Comparison of ENCODE assay signal across 7 mouse cellular contexts in the genomic region with DNA sequence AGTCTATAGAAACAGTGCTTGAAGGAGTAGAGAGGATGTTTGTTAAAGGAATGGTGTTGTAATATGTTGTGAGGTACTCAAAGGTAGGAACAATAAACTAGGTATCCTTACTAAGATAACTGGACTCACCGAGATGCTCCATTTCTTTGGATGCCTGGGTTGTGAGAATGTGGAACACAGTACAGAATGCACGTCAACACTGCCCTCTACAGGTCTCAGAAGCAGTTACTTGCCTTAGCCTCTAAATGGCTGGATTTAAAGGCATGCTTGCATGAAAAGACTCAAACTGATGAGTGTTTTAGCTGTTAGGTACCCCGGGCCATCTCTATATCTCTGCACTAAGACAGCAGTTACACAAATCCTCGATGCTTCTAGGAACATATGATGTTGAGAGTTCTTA.
DNase-seq lines count a peak whose midpoint lies in the region; ATAC-seq and TF ChIP-seq lines count a peak whose summit lies in the region.

No protein-coding gene starts in this region.

- no peaks in the 10 kb centered on the region for H3K4me1 ChIP-seq in MEL (ENCODE audit: control insufficient read depth in 1 of 2, insufficient read depth in 2 of 2, low read length in 2 of 2)
- no peaks in the 10 kb centered on the region for H3K4me1 ChIP-seq in embryonic facial prominence, embryonic 11.5 days (ENCODE audit: control insufficient read depth, insufficient read depth, low read length)

- peak; percentile 3 for DNase-seq in MEL (ENCODE audit: low read depth, low spot score)
- DNase-seq in adrenal gland, postnatal 25 days: peak; percentile 53
- peak; percentile 87 for DNase-seq in embryonic facial prominence, embryonic 11.5 days (ENCODE audit: low spot score)
- DNase-seq in heart, postnatal 4 days: peak; percentile 70
- DNase-seq in layer of hippocampus, adult 2 months (ENCODE audit: low spot score in 2 of 2): peak; percentile 69 to 72
- DNase-seq in lung, postnatal 14 days: peak; percentile 71
- peak; percentile 65 for DNase-seq in right cerebral cortex, adult 18-20 months

- no peaks in the 10 kb centered on the region for H3K36me3 ChIP-seq in MEL (ENCODE audit: control insufficient read depth in 1 of 2, insufficient read depth in 2 of 2, low read length in 2 of 2)
- H3K36me3 ChIP-seq in embryonic facial prominence, embryonic 11.5 days (replicated peaks; ENCODE audit: control insufficient read depth, insufficient read depth, low read depth, low read length): no peaks in the 10 kb centered on the region

- no peak overlapping the region for H3K4me3 ChIP-seq in MEL (ENCODE audit: control insufficient read depth in 1 of 2, insufficient read depth in 1 of 2, low read depth in 2 of 2, low read length in 2 of 2)
- no peak overlapping the region for H3K4me3 ChIP-seq in embryonic facial prominence, embryonic 11.5 days (ENCODE audit: low read depth, low read length)
- no peak overlapping the region for H3K4me3 ChIP-seq in layer of hippocampus, adult 2 months

- TF ChIP-seq RAD21 in MEL (IDR thresholded peaks at IDR 0.05; ENCODE audit: low read depth, low read length): no peak; the same call in 1 of the 2 replicates

- TF ChIP-seq POLR2A in MEL (IDR thresholded peaks at IDR 0.05; ENCODE audit: control insufficient read depth in 1 of 2, insufficient read depth in 1 of 2, low read depth in 1 of 2, low read length in 2 of 2, poor library complexity in 1 of 2): no peak

- H3K4me2 ChIP-seq in embryonic facial prominence, embryonic 11.5 days (ENCODE audit: low read depth, low read length): no peak overlapping the region

- TF ChIP-seq CTCF in MEL (IDR thresholded peaks at IDR 0.05 in 2 of 3, conservative IDR thresholded peaks at IDR 0.05 in 1 of 3; ENCODE audit: control insufficient read depth in 1 of 3, insufficient read depth in 1 of 3, low read depth in 2 of 3, low read length in 3 of 3, poor library complexity in 1 of 3, severe bottlenecking in 1 of 3): peak in 1 of 3 experiments; percentile 19; a peak in 1 of 6 replicates
- TF ChIP-seq CTCF in layer of hippocampus, adult 2 months (conservative IDR thresholded peaks at IDR 0.05): peak; percentile 95

- H3K9me3 ChIP-seq in MEL (replicated peaks; ENCODE audit: insufficient read depth, low read length): no peaks in the 10 kb centered on the region
- H3K9me3 ChIP-seq in embryonic facial prominence, embryonic 11.5 days (replicated peaks; ENCODE audit: control insufficient read depth, low read length): no peaks in the 10 kb centered on the region

- peak; percentile 73; the same call in 1 of the 2 replicates for ATAC-seq in embryonic facial prominence, embryonic 11.5 days (replicated peaks; ENCODE audit: insufficient number of reproducible peaks, low FRiP score, low TSS enrichment, low read depth)

- no peak overlapping the region for H3K27ac ChIP-seq in MEL (ENCODE audit: control insufficient read depth, low read depth, low read length)
- no peak overlapping the region for H3K27ac ChIP-seq in embryonic facial prominence, embryonic 11.5 days (replicated peaks; ENCODE audit: low read depth, low read length)
- H3K27ac ChIP-seq in layer of hippocampus, adult 2 months: no peak overlapping the region

- no peak for TF ChIP-seq EP300 in MEL (IDR thresholded peaks at IDR 0.05; ENCODE audit: low read depth in 1 of 2, low read length in 2 of 2)

- 21% methylated on average over 4 of the region's 4 CpGs for WGBS in embryonic facial prominence, embryonic 11.5 days

- H3K79me2 ChIP-seq in MEL (ENCODE audit: control insufficient read depth, insufficient read depth, low read length, poor library complexity): no peaks in the 10 kb centered on the region

- no peaks in the 10 kb centered on the region for H3K27me3 ChIP-seq in MEL (ENCODE audit: control insufficient read depth in 1 of 2, insufficient read depth in 2 of 2, low read length in 2 of 2)
- no peaks in the 10 kb centered on the region for H3K27me3 ChIP-seq in embryonic facial prominence, embryonic 11.5 days (ENCODE audit: control insufficient read depth, insufficient read depth, low read length)

- no peak overlapping the region for H3K9ac ChIP-seq in MEL (ENCODE audit: control insufficient read depth, low read depth, low read length, poor library complexity, severe bottlenecking)
- no peak overlapping the region for H3K9ac ChIP-seq in embryonic facial prominence, embryonic 11.5 days (replicated peaks; ENCODE audit: low read length)

TF ChIP-seq in MEL, 35 proteins besides CTCF, POLR2A, EP300 and RAD21:
- no peak for TF ChIP-seq ZC3H11A (IDR thresholded peaks at IDR 0.05; ENCODE audit: low read depth, low read length)

Comparison
In these comparisons a context has a peak if more than half of its experiments do, and no peak if none do; other contexts are left out.
1. DNase-seq: peak in every context shown above with its lines; median percentile 87 in embryonic facial prominence, embryonic 11.5 days; 71 in lung, postnatal 14 days; 70 in layer of hippocampus, adult 2 months; 70 in heart, postnatal 4 days; 65 in right cerebral cortex, adult 18-20 months; 53 in adrenal gland, postnatal 25 days; 3 in MEL.